Mouse (Mus musculus) stomach, embryonic 16.5 days (tissue): ENCODE data around the gene Timp1. TPM values are rescaled to one million over a fixed set of nuclear protein-coding genes. Genes with fewer than 3 reads are reported as not detected.

Experiments
- ATAC-seq: fragments of 200-750 bp; cut with Nextera tagmentation; 2 replicates; pipeline ENCODE4 v1.8.0; 2017; ENCODE audit warnings: moderate number of reproducible peaks, moderate TSS enrichment; ENCODE audit not compliant: insufficient read depth, low FRiP score
- H3K27ac ChIP-seq: fragments of 300-500 bp; sonication (generic); 2 replicates; pipeline ENCODE4 v1.5.1; 2014; ENCODE audit warnings: low read length
- H3K27me3 ChIP-seq: fragments of 300-500 bp; sonication (generic); 2 replicates; pipeline ENCODE4 v1.6.1; 2014; ENCODE audit warnings: low read length, control low read depth, mixed read lengths; ENCODE audit not compliant: control insufficient read depth, insufficient read depth
- H3K36me3 ChIP-seq: fragments of 300-500 bp; sonication (generic); 2 replicates; pipeline ENCODE4 v1.6.1; 2014; ENCODE audit warnings: low read length; ENCODE audit not compliant: control insufficient read depth, insufficient read depth
- H3K4me1 ChIP-seq: fragments of 300-500 bp; sonication (generic); 2 replicates; pipeline ENCODE4 v1.6.1; 2014; ENCODE audit warnings: low read length, control low read depth, mixed read lengths; ENCODE audit not compliant: control insufficient read depth, insufficient read depth
- H3K4me2 ChIP-seq: fragments of 300-500 bp; sonication (generic); 2 replicates; pipeline ENCODE4 v1.6.1; 2014; ENCODE audit warnings: low read depth, low read length, mixed read lengths
- H3K4me3 ChIP-seq: fragments of 300-500 bp; sonication (generic); replicated peaks from 2 replicates; pipeline ENCODE4 v1.5.1; 2014; ENCODE audit warnings: mild to moderate bottlenecking, low read length
- H3K9ac ChIP-seq: fragments of 300-500 bp; sonication (generic); 2 replicates; pipeline ENCODE4 v1.6.1; 2014; ENCODE audit warnings: low read length
- H3K9me3 ChIP-seq: fragments of 300-500 bp; sonication (generic); replicated peaks from 2 replicates; pipeline ENCODE4 v1.6.1; 2016; ENCODE audit warnings: low read length, control low read depth; ENCODE audit not compliant: control insufficient read depth
- WGBS: fragments of 180-500 bp; shearing (Covaris S2); extraction: QIAGEN DNeasy Blood & Tissue Kit; methylation state at CpG from one replicate; pipeline ENCODE4 v1.1.7; 2014; 5-methylcytosine and 5-hydroxymethylcytosine counted together
- microRNA-seq: library from miRNA; unstranded; fragments of <30 nt; microRNA quantifications from one replicate; pipeline ENCODE4, GENCODE M21; 2016
- polyA plus RNA-seq: library from polyadenylated mRNA; unstranded; fragments of >200 nt; fragmentation: Nextera tagmentation; extraction: Ambion mirVana; gene quantifications from 2 replicates; pipeline ENCODE4 v1.2.1, GENCODE M21; 2015

Gene Timp1
- polyA plus RNA-seq, 1 experiment from 2014 or later, result 18.8 TPM

GRCm38 (mm10) chrX:20920844-20921364, 50.9 kb downstream of the Timp1 start, which contains the start of gene Syn1:
TSS of gene Syn1 (minus strand) at chrX:20921004.
- Histone ChIP-seq H3K4me2 (peak within 1 kb of the TSS; percentile 82), H3K36me3 (no peaks in the 10 kb centered on the region), H3K27me3 (no peaks in the 10 kb centered on the region), H3K27ac (no peak within 1 kb of the TSS), H3K4me1 (no peaks in the 10 kb centered on the region), H3K9me3 (no peaks in the 10 kb centered on the region), H3K9ac (peak within 1 kb of the TSS; percentile 16; the same call in 1 of the 2 replicates), H3K4me3 (peak within 1 kb of the TSS; percentile 43)
- ATAC-seq, result peak; percentile 95
- WGBS, result 6% methylated on average over 30 of the region's 44 CpGs

GRCm38 (mm10) chrX:20921366-20921765, 51.4 kb downstream of the Timp1 start:
- no peak for ATAC-seq
- peak overlapping the region; percentile 82 for H3K4me2 ChIP-seq
- 25% methylated on average over 5 of the region's 5 CpGs for WGBS
- no peaks in the 10 kb centered on the region for H3K9me3 ChIP-seq
- no peaks in the 10 kb centered on the region for H3K4me1 ChIP-seq
- no peaks in the 10 kb centered on the region for H3K27me3 ChIP-seq
- H3K4me3 ChIP-seq, result peak overlapping the region; percentile 43; the same call in 1 of the 2 replicates
- H3K27ac ChIP-seq, result no peak overlapping the region
- no peaks in the 10 kb centered on the region for H3K36me3 ChIP-seq
- no peak overlapping the region for H3K9ac ChIP-seq

- H3K27me3 ChIP-seq, result no peaks in the 10 kb centered on the region
- no peak overlapping the region for H3K4me3 ChIP-seq
- H3K9ac ChIP-seq, result no peak overlapping the region
- H3K27ac ChIP-seq, result no peak overlapping the region
- no peak overlapping the region for H3K4me2 ChIP-seq
- no peaks in the 10 kb centered on the region for H3K9me3 ChIP-seq
- ATAC-seq, result no peak
- no peaks in the 10 kb centered on the region for H3K36me3 ChIP-seq
- no peaks in the 10 kb centered on the region for H3K4me1 ChIP-seq
- 83% methylated on average over 1 of the region's 1 CpGs for WGBS
Observed at GRCm38 (mm10) chrX:20923506-20923905, 53.5 kb downstream of the Timp1 start.

Small RNA genes within 50 kb of the gene (microRNA-seq; reads per million reads assigned to microRNA genes)
- gene Gm24824 (not detected), gene Mir5617 (not detected)

Other genes starting within 250 kb of the Timp1 start
- 201 and 206 TPM in 2 replicates for gene Uba1, start 211.8 kb upstream of the Timp1 start, polyA plus RNA-seq
- 73.6 and 77.1 TPM in 2 replicates for gene Cdk16, start 182.2 kb upstream of the Timp1 start, polyA plus RNA-seq
- 30.8 and 33.6 TPM in 2 replicates for gene Usp11, start 166.3 kb upstream of the Timp1 start, polyA plus RNA-seq
- 121 TPM in 2 replicates for gene Araf, start 72.4 kb upstream of the Timp1 start, polyA plus RNA-seq
- 0.87 and 1.1 TPM in 2 replicates for gene Syn1, start 50.8 kb downstream of the Timp1 start, polyA plus RNA-seq
- gene Cfp, start 61.4 kb downstream of the Timp1 start, polyA plus RNA-seq, result 9.2 and 10.9 TPM in 2 replicates
- 9.8 and 10.7 TPM in 2 replicates for gene Elk1, start 80.4 kb downstream of the Timp1 start, polyA plus RNA-seq
- 41.0 and 44.7 TPM in 2 replicates for gene Uxt, start 91.9 kb downstream of the Timp1 start, polyA plus RNA-seq
- 5.5 and 6.2 TPM in 2 replicates for gene Zfp182, start 192.2 kb downstream of the Timp1 start, polyA plus RNA-seq
- not detected in 2 replicates for gene Spaca5, start 198.2 kb downstream of the Timp1 start, polyA plus RNA-seq
- gene Zfp300, start 219.4 kb downstream of the Timp1 start, polyA plus RNA-seq, result 1.3 and 1.5 TPM in 2 replicates
- gene Ssxa1, start 245.7 kb downstream of the Timp1 start, polyA plus RNA-seq, result not detected in 2 replicates